ENCODE assay signal across 10 mouse cellular contexts in genomic region chr16:31412321-31412720, GRCm38 (mm10). TPM values are rescaled to one million over a fixed set of nuclear protein-coding genes. Genes with fewer than 3 reads are reported as not detected.
DNase-seq lines count a peak whose midpoint lies in the region; ATAC-seq and TF ChIP-seq lines count a peak whose summit lies in the region.
"Had no signal": no experiment of that assay in that cellular context is flagged by ENCODE, and none has a peak within 500 bp of the region (broad histone marks: within the 10 kb centered on the region; RNA-seq: fewer than 3 reads in every experiment).

No protein-coding gene starts in this region.

- no peak overlapping the region for H3K4me2 ChIP-seq in hindbrain, embryonic 13.5 days
- H3K4me2 ChIP-seq in hindbrain, embryonic 11.5 days (replicated peaks; ENCODE audit: low read depth, low read length): no peak overlapping the region
- no peak overlapping the region for H3K4me2 ChIP-seq in liver, embryonic 15.5 days
- H3K4me2 ChIP-seq: limb, embryonic 15.5 days had no signal

- H3K27ac ChIP-seq in hindbrain, embryonic 13.5 days: peak overlapping the region; percentile 35; the same call in 1 of the 2 replicates
- no peak overlapping the region for H3K27ac ChIP-seq in hindbrain, embryonic 11.5 days (ENCODE audit: low read depth, low read length)
- peak overlapping the region; percentile 16; the same call in 1 of the 2 replicates for H3K27ac ChIP-seq in liver, embryonic 15.5 days (replicated peaks)
- H3K27ac ChIP-seq: limb, embryonic 15.5 days had no signal

- TF ChIP-seq CTCF in E14TG2a.4 (conservative IDR thresholded peaks at IDR 0.05; ENCODE audit: low read length): no peak

- H3K4me3 ChIP-seq in hindbrain, embryonic 13.5 days: no peak overlapping the region
- no peak overlapping the region for H3K4me3 ChIP-seq in hindbrain, embryonic 11.5 days (ENCODE audit: low read depth, low read length)
- H3K4me3 ChIP-seq in E14TG2a.4 (replicated peaks; ENCODE audit: low read length): peak overlapping the region; percentile 46
- H3K4me3 ChIP-seq in liver, embryonic 15.5 days (replicated peaks): no peak overlapping the region
- H3K4me3 ChIP-seq: limb, embryonic 15.5 days had no signal

- ATAC-seq in hindbrain, embryonic 13.5 days (ENCODE audit: low FRiP score): no peak
- no peak for ATAC-seq in hindbrain, embryonic 11.5 days (ENCODE audit: low FRiP score)
- ATAC-seq in liver, embryonic 15.5 days (ENCODE audit: insufficient read depth): peak; percentile 83
- ATAC-seq: intestine, postnatal 0 days had no signal

- no peaks in the 10 kb centered on the region for H3K27me3 ChIP-seq in hindbrain, embryonic 13.5 days
- H3K27me3 ChIP-seq in hindbrain, embryonic 11.5 days (ENCODE audit: control insufficient read depth, insufficient read depth, low read length): no peaks in the 10 kb centered on the region
- H3K27me3 ChIP-seq in E14TG2a.4 (ENCODE audit: insufficient read depth, low read length): no peaks in the 10 kb centered on the region
- H3K27me3 ChIP-seq in liver, embryonic 15.5 days: no peaks in the 10 kb centered on the region
- H3K27me3 ChIP-seq: limb, embryonic 15.5 days had no signal

- H3K4me1 ChIP-seq in hindbrain, embryonic 13.5 days (replicated peaks): no peaks in the 10 kb centered on the region
- H3K4me1 ChIP-seq in hindbrain, embryonic 11.5 days (replicated peaks; ENCODE audit: control insufficient read depth, insufficient read depth, low read length): no peaks in the 10 kb centered on the region
- H3K4me1 ChIP-seq in E14TG2a.4 (replicated peaks; ENCODE audit: low read depth, low read length): peaks cover 34% of the 10 kb centered on the region
- no peaks in the 10 kb centered on the region; the same call in 1 of the 2 replicates for H3K4me1 ChIP-seq in liver, embryonic 15.5 days (replicated peaks)

- H3K9me3 ChIP-seq in hindbrain, embryonic 13.5 days: no peaks in the 10 kb centered on the region
- H3K9me3 ChIP-seq in hindbrain, embryonic 11.5 days (ENCODE audit: control insufficient read depth, low read length): no peaks in the 10 kb centered on the region
- peaks cover 10% of the 10 kb centered on the region for H3K9me3 ChIP-seq in E14TG2a.4 (ENCODE audit: low read length)
- H3K9me3 ChIP-seq in liver, embryonic 15.5 days (replicated peaks): no peaks in the 10 kb centered on the region
- H3K9me3 ChIP-seq: limb, embryonic 15.5 days had no signal

- no peak overlapping the region for H3K9ac ChIP-seq in hindbrain, embryonic 13.5 days
- H3K9ac ChIP-seq in hindbrain, embryonic 11.5 days (ENCODE audit: low read depth, low read length): no peak overlapping the region
- no peak overlapping the region for H3K9ac ChIP-seq in liver, embryonic 15.5 days
- H3K9ac ChIP-seq: limb, embryonic 15.5 days had no signal

- no peak for DNase-seq in hindbrain, embryonic 11.5 days (ENCODE audit: low spot score)
- peak; percentile 24 to 30 for DNase-seq in gastrocnemius, adult 8-10 months (ENCODE audit: low spot score in 2 of 2)
- no peak for DNase-seq in ovary, postnatal 14 days (ENCODE audit: low spot score)
- DNase-seq in frontal cortex, postnatal 36 days (ENCODE audit: low spot score in 2 of 2): no peak
- DNase-seq in frontal cortex, postnatal 14 days (ENCODE audit: low spot score in 2 of 2): no peak

- 73% methylated on average over 14 of the region's 14 CpGs for WGBS in hindbrain, embryonic 13.5 days
- whole genome bisulfite sequencing in hindbrain, embryonic 11.5 days: 78% methylated on average over 14 of the region's 14 CpGs
- 59% methylated on average over 14 of the region's 14 CpGs for WGBS in liver, embryonic 15.5 days (ENCODE audit: insufficient replicate concordance)

- H3K36me3 ChIP-seq in hindbrain, embryonic 13.5 days: no peaks in the 10 kb centered on the region
- H3K36me3 ChIP-seq in hindbrain, embryonic 11.5 days (ENCODE audit: control insufficient read depth, insufficient read depth, low read length): no peaks in the 10 kb centered on the region
- no peaks in the 10 kb centered on the region for H3K36me3 ChIP-seq in E14TG2a.4 (ENCODE audit: insufficient read depth, low read length)
- H3K36me3 ChIP-seq in liver, embryonic 15.5 days (replicated peaks): no peaks in the 10 kb centered on the region
- H3K36me3 ChIP-seq: limb, embryonic 15.5 days had no signal

RNA-seq across cellular contexts. Expression of gene Bdh1, which starts 9.8 kb away (rescaled TPM):
- 76.1 and 90.8 TPM in 2 replicates for polyA plus RNA-seq in hindbrain, embryonic 13.5 days (2015; fragmentation: Nextera tagmentation; extraction: Ambion mirVana)
- 33.4 and 35.6 TPM in 2 replicates for polyA plus RNA-seq in hindbrain, embryonic 11.5 days (2014; fragmentation: Nextera tagmentation; extraction: Ambion mirVana)
- total RNA-seq in gastrocnemius, adult 8-10 months (2022): 10 to 100 TPM; 59.5 to 93.6 (median 76.7) TPM
- polyA plus RNA-seq in liver, embryonic 15.5 days (2015; fragmentation: Nextera tagmentation; extraction: Ambion mirVana): 71.5 and 84.4 TPM in 2 replicates

Comparison
In these comparisons a context has a peak if more than half of its experiments do, and no peak if none do; other contexts are left out.
1. DNase-seq: peak in gastrocnemius, adult 8-10 months (2 of 2); none in hindbrain, embryonic 11.5 days (single experiment), ovary, postnatal 14 days (single experiment), frontal cortex, postnatal 36 days (0 of 2) and frontal cortex, postnatal 14 days (0 of 2).